Mouse (Mus musculus) inflammation-experienced regulatory T-cells, adult 6 months (primary cell): Measurements from ENCODE around the gene Emc6. TPM values are rescaled to one million over a fixed set of nuclear protein-coding genes. Genes with fewer than 3 reads are reported as not detected.

Experiments
- ATAC-seq: one replicate; pipeline ENCODE4 v1.8.0; 2017
- polyA plus RNA-seq, 3 experiments: library from polyadenylated mRNA; unstranded; fragments of 100-300 nt; shearing (Covaris generic); gene quantifications; one replicate each; pipeline ENCODE4 v1.2.1; 2017

Emc6 gene
- polyA plus RNA-seq, result 10 to 100 TPM; 43.7 to 57.0 (median 49.4) TPM

DNA sequence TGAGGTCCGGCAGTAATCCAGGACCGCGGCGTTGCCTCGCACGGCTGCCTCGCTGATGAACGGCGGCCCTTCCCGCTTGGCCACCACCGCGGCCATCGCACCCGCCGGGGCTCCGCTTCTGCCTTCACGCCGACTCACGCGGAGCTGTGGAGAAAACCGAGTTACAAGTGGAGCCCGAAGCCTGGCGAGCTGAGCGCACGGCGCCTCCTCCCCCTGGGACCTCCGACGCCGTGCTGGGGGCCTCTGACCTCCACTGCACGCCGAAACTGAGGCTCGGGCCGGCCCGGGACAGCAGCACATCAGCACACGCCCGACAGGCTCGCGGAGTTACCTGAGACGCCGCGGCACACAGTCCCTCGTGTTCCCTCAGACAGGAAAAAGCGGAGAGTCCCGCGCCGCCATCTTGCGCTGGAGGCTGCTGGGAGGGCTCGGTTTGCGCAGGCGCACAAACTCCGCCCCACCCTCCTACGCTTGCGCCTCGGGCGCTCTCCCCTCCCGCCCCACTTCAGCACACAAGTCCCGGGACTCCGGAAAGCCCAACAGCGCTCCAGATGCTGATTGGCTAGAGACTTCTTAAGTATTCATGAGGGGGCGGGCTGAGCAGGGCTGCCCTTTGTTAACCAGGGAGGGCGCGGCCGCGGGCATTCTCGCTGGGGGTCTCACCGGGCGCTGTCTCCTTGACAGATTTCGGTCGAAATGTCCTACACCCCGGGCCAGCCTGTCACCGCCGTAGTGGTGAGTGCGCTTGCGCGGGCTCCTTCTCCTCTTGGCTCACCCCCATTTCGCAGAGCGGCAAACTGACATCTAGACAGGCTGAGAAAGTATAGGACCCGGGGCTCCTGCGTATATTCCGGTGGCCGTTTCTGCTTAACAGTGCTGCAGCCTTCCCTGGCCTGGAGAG is at the start of gene Emc6, which contains the start of gene Tax1bp3:
TSS of gene Emc6 (minus strand) at position 430 of the 901 bp plus-strand sequence.
TSS of gene Tax1bp3 (plus strand) at position 476 of the 901 bp plus-strand sequence.
- peak; percentile 97 for ATAC-seq

DNA sequence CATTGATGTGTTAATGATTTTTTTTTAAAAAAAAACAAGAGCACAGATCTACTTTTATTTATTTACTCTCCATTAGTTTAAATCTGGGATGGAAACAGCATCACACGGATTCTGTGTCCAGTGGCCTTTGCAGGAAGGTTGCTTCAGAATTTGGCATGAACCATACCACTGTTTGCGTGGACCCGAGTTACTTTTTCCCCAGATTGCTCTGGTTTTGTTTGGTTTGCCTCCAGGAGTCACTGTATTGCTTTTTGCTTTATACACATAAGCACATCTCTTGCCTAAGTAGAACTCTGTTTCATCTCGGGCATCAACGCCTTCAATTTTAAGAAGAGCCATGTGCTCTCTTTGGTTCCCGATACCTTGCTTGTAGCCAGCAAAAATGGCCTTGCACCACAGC is 49.0 kb upstream of the Emc6 start:
- no peak for ATAC-seq

DNA sequence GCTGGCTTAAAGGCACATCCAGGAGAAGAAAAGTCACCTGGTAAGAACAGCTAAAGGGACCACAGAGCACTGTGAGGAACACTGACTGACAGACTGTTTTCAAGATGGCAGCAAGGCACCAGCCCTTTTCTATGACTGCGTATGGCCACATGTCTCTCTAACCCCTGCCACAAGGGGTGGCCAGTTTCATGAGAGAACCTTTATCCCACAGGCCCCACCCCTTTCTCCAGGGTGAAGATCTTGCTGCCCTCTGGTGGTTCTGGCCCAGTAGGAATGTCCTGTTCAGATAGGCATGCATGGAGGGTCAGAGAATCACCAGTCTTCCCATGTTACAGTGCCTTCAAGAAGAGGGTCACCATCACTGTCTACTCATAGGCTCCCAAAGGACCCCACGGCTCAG is 47.1 kb upstream of the Emc6 start:
- no peak for ATAC-seq

DNA sequence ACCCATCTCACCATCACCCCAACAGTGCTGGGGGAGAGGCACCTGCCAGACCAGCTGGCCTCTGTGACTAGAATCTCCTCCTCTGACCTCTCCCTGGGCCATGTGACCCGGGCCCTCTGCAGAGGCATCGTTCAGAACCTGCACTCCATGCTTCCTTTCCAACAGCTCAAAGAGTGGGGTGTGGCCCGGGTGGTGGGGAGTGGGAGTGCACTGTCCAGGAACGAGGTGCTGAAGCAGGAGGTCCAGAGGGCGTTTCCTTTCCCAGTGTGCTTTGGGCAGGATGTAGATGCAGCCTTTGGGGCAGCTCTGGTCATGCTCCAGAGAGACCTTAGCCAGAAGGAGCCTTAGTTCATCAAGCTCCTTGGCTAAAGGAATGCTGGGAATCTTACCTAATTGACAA is 46.0 kb upstream of the Emc6 start:
- no peak for ATAC-seq

DNA sequence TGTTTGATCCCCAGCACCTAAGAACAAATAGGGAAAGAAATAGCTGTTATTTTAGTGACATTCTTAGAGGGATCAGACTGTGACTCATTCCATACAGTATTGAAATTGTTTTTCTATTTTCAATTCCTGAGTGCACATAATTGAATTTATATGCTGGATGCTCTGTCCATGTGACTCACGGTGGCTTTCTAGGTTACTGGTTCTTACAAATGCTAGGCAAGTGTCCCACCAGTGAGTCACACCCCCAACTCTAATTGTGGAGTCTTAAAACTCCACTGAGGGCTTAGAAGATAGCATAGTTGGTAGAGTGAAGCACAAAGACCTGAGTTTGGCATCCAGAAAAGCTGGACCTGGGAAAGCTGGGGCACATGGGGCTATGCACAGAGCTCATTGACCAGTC is 43.8 kb upstream of the Emc6 start:
- no peak for ATAC-seq

DNA sequence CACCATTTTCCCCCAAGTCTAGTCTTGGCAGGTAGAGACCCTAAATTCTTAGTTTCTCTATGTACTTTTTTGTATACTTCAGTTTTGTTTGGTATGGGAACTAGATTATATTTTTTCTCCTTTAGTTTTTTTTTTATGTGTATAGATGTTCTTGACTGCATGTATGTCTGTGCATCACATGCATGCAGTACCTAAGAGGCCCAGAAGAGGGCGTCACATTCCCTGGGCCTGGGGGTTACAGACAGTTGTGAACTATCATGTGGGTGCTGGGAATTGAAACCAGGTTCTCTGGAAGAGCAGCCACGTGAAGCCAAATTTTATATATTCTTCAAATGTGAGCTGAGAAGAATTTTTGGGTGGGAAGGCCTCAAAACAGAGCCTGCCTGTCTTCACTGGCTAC is 42.8 kb upstream of the Emc6 start:
- no peak for ATAC-seq

DNA sequence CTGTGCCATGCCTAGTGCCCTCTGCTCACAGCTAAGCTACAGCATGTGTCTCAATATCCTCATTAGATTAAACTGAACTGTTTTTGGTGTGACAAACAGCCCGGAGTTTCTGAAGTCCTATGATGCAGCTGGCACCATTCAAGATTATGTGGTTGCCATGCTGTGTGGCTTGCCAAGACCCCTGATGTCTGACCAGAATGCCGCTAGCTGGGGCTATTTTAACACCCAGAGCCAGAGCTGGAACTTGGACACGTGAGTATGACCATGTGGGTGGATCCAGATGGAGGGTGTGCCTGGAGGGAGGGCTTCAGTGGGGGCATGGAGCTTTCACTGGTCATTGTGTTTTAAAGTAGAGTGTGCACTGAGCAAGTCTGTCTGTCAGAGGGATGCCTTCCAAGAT is 37.1 kb upstream of the Emc6 start:
- no peak for ATAC-seq

DNA sequence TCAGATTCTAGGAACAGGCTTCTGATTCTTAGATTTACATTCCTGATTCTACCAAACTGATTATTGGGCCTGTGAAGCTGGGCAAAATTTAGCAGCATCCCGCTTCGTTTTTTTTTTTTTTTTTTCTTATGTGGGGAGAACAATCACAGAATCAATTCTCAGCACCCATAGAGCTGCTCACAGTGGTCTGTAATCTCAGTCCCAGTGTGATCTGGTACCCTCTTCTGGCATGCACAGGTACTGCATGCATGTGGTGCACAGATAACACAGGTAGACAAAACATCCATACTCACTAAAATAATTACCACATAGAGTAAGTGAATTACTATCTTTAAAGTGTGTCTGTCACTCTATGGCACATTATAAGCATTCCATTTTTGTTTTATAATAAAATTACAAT is 30.8 kb upstream of the Emc6 start:
- no peak for ATAC-seq

DNA sequence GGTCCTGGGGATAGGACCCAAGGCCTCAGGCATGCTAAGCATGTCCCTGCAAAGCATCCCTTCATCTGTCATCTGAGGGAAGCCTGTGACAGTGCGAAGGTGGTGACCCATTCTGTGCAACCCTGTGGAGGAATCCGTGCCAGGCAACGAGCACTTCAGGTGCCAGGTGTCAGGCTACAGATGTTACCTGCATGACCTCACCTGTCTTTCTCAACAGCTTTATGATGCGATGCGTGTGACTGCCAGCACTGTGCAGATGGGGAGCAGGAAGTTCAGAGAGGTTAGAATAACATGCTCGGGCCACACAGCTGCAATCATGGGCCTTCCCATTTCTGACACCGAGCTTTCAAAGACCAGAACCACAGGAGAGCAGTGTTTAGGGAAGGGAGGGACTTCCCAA is 28.4 kb upstream of the Emc6 start:
- ATAC-seq, result no peak

DNA sequence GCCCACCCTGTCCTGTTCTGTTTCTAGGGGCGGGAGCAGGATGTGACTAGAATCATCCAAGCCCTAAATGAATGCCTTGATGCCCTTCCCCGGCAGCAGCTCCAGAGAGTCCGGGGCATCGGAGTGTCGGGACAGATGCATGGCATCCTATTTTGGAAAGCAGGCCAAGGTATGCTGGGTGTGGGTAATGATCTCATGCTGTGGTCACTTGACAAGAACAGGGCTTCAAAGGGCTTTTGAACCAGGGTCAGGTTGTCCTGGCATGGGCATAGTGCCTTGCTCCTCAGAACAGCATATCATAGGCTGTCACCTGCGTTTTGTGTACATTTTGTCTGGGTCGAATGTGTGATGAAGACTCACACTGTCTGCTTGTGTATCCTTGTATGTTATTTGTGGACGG is 27.1 kb upstream of the Emc6 start:
- no peak for ATAC-seq

DNA sequence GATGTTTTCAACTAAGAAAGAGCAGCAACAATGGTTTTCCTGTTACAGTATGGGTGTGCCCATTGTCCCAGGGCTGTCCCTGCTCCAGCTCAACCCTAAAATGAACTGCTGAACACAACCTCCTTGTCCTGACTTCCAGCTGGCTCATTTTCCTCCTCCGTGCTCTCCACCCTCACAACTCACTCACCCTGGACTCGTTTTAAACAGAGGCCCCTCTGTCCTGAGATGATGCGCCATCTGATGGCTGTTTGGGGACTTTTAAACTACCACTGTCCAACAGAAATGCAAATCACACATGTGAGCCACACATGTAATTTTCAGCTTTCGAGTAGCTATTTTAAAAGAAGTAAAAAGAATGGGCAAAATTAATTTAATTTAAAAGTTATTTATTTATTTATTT is 24.8 kb upstream of the Emc6 start:
- no peak for ATAC-seq

DNA sequence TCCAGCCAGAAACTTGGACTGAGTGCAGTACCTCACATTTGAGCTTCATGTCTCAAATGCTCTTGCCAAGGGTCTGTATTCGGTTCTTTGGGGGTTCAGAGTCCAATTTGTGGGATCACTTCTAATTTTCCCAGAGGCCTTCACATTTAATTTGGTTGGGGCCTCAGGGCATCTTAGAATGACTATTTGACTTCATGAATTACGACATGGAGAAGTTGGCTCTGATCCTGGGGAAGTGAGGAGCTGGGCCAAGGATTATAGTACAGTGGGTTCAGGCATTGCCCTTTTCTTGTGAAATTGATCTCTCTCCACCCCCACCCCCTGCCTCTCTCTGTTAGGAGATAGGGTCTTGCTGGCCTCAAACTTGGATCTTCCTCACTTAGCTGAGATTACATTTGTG is 24.2 kb upstream of the Emc6 start:
- no peak for ATAC-seq

DNA sequence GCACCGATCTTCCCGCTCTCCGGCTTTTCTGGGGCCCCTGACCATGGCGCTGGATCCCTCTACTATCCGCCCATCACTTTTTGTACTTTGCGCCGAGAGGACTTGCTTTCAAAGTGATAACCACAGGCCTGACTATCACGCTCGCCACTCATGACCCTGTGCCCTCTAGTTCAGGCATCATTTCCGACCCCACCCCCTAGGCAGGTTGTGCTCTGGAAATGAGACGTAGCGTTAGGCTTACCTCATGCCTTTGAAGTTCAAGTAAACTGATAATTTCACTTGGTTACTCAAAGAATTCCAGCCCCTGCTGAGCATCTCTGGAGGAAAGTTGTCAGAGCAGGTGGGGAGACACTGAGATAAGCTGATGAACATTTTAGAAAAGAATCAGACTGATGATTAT is 23.0 kb upstream of the Emc6 start:
- peak; percentile 27 for ATAC-seq

DNA sequence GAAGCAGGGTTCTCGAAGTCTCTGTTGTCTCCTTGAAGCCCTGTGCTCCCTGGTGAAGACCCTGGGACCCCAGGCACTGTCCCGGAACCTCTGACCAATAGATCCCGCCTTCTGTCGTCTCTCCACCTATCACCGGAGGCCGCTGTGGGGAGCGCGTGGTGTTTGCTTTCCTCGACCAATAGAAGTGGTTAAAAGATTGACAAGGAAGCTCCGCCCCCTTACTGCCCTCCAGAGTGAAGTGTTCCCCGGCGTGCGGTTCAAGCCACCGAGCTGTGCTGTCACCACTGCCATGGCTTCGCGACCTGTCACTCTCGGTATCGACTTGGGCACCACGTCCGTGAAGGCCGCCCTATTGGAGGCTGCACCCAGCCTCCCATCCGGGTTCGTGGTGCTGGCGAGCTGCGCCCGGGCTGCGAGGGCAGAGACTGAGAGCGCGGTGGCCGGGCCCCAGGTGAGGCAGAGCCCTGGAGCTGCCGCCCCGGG is 22.4 kb upstream of the Emc6 start, which contains the start of gene Shpk:
TSS of gene Shpk (plus strand) at position 231 of the 483 bp plus-strand sequence.
- ATAC-seq, result peak; percentile 93

DNA sequence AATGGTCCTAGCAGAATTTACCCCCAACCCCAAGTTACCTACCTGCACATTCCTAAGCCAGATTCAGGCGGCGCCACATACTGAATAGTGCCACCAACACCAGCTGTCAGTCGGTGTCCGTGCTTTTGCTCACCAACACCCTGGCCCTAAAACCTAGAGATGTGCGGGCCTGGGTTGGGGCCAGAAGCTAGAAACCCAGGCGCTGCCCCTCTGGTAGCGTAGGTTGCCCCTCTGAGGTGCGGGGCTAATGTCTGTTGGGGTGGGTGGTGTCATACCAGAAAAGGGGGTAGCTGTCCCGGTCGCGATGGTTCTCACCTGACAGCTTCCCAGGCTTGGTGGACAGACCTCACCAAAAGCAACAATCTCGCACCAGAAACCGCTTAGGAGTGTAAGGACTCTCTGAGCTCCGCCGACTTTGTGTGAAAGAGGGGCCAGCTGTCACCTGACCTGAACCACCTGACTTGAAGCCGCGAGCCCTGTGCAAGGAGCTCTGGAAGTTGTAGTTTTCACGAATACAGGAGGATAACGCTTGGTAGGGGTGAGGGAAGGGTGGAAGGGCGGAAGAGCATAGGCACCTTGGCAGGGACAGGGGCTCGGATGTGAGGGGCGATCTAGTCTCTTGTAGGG is 21.9 kb upstream of the Emc6 start, which contains the start of gene Ctns:
TSS of gene Ctns (minus strand) at position 440 of the 627 bp plus-strand sequence.
- peak; percentile 88 for ATAC-seq

DNA sequence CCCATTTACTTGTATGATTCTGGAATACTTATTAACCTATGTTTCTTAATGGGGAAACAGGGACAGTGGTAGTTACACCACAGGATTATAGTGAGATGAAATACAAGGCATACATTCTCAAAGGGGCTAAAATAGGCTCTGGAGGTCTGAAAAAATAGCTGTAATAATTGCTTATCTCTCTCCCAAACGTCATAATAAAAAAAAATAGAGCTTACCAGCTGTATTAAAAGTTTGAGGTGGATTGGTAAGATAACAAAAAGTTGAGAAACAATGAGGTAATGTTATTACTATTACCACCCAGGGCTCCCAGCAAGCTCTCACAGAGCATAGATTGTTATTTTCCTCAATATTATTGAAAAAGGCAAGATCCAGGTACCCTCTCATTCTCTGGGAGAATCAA is 21.4 kb upstream of the Emc6 start:
- ATAC-seq, result no peak

DNA sequence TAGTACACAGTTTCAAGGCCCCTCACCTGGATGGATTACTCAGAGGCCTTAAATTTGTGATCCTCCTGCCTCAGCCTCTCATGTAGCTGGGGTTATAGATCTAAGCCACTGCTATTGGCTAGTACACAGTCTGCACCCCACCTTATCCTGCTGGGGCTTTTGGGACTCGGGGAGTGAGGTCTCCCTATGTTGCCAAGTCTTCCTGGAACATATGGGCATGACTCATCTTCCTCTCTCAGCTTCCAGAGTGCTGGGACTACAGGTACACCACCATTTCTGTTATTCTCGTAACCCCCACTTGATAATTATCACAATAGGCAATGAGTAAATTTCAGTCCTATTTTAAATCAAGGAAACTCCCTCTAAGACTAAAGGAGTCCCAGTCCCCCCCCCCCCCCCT is 17.6 kb upstream of the Emc6 start:
- ATAC-seq, result no peak

DNA sequence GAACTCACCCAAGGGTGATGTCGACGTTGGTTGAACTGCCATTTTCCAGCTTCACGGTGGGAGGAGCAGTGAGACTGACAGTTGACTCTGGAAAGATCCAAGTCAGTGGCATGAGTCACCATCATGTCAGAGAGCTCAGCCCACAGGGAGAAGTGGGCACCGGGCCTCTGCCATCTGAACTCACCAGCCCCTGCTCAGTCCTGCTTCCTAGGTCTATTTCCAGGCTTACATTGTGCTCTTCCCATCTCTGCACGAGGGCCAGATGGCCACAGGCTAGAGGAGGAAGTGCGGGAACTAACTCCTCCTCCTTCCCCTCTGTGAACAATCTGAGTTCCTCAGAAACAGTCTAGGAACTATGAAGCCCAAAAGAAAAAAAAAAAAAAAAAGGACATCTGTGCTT is 16.2 kb upstream of the Emc6 start:
- ATAC-seq, result no peak

DNA sequence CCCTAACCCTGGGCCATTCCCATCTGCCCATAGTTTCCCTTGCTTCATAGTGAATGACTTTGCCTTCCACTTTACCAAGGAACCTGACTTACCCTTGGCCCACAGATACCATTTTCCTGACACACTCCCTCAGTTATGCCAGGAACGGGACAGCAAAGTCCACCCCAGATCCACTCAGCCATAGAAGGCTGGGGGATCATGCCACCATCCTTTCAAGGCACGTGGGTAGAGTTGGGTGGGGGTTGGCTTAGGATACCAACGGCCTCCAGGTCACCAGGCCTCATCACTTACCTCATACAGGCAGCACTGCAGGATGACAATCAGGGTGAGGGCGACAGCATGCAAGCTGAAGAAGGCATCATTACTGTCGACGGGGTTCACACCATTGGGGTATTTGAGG is 10.4 kb upstream of the Emc6 start:
- ATAC-seq, result no peak

DNA sequence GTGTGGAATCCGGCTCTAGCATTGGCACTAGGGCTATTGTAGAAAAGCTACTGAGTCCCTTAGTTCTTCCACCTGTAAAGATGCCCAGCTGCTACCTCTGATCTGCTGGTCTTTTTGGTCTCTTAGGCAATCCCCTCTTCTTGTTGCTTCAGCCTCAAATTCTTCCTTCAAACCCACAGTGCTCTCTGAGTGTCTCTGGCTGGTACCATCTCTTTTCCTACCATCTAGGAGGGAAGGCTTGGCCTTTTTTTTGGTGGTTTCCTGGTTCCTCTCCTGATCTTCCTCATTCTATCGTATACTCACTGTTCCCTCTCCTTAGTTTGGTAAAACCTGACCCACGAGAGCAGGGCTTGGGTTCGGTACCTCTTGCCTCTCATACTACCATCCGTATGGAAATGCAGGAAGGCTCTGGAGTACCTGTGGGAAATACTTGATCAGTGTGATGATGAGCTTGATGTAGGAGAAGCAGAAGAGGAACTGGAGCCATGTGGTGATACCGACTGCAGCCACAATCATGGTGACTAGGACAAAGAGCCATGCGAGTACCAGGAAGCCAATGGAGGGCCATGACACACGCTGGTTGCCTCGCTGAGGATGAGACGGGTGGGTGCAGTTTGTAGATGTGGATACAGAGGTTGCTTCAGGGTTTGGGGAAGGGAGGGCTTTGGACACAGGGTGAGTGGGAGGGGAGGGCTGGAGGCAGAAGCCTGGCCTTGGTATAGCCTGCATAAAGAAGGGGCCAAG is 9.2 kb upstream of the Emc6 start:
- ATAC-seq, result no peak

DNA sequence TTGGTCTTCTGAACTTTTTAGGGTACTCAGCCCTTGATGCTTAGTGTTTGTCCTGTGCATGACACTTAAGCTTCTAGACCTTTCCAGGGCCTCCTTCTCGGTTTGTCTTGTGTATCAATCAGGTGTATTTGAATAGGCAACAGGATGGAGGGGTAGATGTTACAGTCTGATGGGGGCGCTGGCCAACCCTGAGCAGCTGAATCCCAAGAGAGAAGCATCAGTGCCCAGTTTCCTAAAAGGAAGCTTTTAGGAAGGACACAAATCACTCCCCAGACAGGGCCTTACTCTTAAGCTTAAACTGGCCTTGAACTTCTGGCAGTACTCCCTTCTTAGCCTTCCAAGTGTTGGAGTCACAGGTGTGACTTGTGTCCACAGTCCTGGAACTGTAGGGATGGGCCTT is 1.1 kb upstream of the Emc6 start:
- ATAC-seq, result no peak

DNA sequence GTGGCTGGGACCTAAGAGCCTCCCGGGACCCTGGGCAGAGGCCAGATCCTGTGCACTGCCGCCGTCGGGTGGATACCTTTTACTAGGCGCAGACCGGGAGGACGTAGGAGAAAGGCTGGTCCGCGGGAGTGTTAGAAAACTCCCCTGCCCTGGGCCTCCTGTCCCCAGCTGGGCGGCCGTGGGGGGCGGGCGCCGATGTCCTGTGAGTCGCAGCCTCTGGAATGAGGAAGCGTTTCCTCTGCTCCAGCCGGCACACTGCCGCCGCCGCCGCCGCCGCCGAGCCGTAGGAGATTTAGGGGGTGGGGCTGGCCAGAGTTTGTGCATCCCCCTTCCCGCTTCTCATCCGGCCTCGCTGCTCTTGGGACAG is 655 bp upstream of the Emc6 start:
- ATAC-seq, result peak; percentile 8

DNA sequence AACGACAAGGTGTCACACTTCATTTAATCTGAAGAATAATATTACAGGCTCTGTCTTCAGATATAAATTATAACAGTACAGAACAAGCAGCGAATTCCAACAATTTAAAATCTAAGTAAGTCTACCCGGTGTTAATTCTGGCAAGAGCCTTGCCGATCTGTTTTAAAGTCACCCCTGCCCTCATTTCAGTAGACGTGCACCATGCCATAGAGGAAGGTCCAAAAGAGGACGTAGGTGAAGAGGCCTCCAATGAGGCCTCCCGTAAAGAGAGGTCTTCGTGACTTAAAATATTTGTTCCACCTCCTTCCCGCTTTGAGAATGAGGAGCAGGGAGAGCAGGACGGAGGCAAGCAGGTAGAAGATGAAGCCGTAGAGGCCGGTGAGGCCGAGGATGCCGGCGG is 651 bp downstream of the Emc6 start:
- ATAC-seq, result no peak
